ENCODE assay signal across 17 mouse cellular contexts in the genomic region with DNA sequence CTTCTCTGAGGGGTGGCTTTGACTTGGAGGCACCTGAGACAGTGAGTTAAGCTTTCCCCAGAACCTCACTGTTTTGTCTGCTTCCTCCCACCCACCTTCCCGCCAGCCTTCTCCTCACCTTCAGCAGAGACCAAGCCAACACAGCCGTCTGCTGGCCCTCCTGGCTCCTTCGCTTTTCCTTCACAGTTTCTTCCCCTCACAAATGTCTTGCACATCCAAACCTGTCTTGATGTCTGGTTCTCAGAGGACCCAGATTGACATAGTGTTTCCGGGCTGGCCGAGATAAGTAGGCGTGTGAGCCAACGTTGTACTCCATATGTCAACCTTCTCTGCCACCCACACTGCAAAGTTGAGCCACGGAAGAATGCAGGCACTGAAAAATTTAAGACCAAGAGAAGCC. TPM values are rescaled to one million over a fixed set of nuclear protein-coding genes. Genes with fewer than 3 reads are reported as not detected.
DNase-seq lines count a peak whose midpoint lies in the region.
"Had no signal": no experiment of that assay in that cellular context is flagged by ENCODE, and none has a peak within 500 bp of the region (broad histone marks: within the 10 kb centered on the region; RNA-seq: fewer than 3 reads in every experiment).

No protein-coding gene starts in this region.

- intact Hi-C loops in left cerebral cortex, postnatal 25 days (cut with DNase I): no loop called here

- DNase-seq in layer of hippocampus, adult 11-12 months (ENCODE audit: low spot score): peak; percentile 35
- no peak for DNase-seq in layer of hippocampus, adult 9-10 months (ENCODE audit: low spot score)
- peak; percentile 46 to 56 for DNase-seq in right cerebral cortex, adult 2 months (ENCODE audit: low spot score in 2 of 2)
- no peak for DNase-seq in right cerebral cortex, postnatal 4 days
- peak; percentile 20 to 85 for DNase-seq in left cerebral cortex, postnatal 25 days (ENCODE audit: low spot score in 2 of 2)
- DNase-seq in cerebellum, adult 11 months: no peak
- no peak for DNase-seq in thymus, postnatal 4 days
- DNase-seq: adrenal gland, postnatal 36 days; cerebellum, adult 11-12 months; cerebellum, postnatal 10 days; gastrocnemius, postnatal 14 days; heart, adult 2 months; kidney, adult 11 months; kidney, postnatal 14 days; lung, adult 18-20 months; lung, postnatal 10 days; thymus, postnatal 14 days had no signal

RNA-seq across cellular contexts. Expression of gene Opcml, which starts 19.2 kb away (rescaled TPM):
- total RNA-seq in left cerebral cortex, postnatal 25 days (2021): 100 to 1,000 TPM; 272 to 283 TPM

Comparison
In these comparisons a context has a peak if more than half of its experiments do, and no peak if none do; other contexts are left out.
1. DNase-seq: peak in layer of hippocampus, adult 11-12 months (single experiment), right cerebral cortex, adult 2 months (2 of 2) and left cerebral cortex, postnatal 25 days (2 of 2); none in layer of hippocampus, adult 9-10 months (single experiment), right cerebral cortex, postnatal 4 days (single experiment), cerebellum, adult 11 months (single experiment) and thymus, postnatal 4 days (single experiment).